Mouse (Mus musculus): Measurements from ENCODE around the gene Wdfy1. TPM values are rescaled to one million over a fixed set of nuclear protein-coding genes. Genes with fewer than 3 reads are reported as not detected.

Gene Wdfy1
- polyA plus RNA-seq, 1 experiment from 2014 or later, result 104 TPM

DNA sequence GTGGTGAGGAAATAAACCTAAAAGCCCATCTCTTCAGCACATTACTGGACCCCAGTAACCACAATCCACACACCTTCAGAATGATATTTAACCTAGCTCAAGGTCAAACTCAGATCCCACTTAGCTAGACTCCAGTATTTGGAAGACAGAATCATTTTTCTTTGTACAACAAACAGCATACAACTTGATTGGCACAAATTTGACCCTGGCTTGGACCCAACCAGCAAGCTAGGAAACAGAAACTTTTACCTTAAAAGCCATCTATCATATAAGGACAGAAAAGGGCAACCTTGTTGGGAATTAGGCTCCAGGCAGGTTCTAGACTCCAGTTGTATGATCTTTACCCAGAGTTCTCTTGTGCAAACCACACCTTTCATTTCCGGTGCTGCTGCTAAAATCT is 32.6 kb downstream of the Wdfy1 start:
- Histone ChIP-seq H3K27ac (replicated peaks) (no peak overlapping the region), H3K4me2 (no peak overlapping the region), H3K9me3 (replicated peaks) (no peaks in the 10 kb centered on the region), H3K36me3 (peaks cover 6% of the 10 kb centered on the region; the same call in 1 of the 2 replicates), H3K9ac (replicated peaks) (no peak overlapping the region), H3K4me3 (replicated peaks) (no peak overlapping the region), H3K27me3 (replicated peaks) (no peaks in the 10 kb centered on the region), H3K4me1 (no peaks in the 10 kb centered on the region)
- ATAC-seq (ENCODE audit: low FRiP score), result no peak
- 93% methylated on average over 1 of the region's 1 CpGs for WGBS

- no peaks in the 10 kb centered on the region for H3K9me3 ChIP-seq (replicated peaks)
- H3K4me3 ChIP-seq (replicated peaks), result no peak overlapping the region
- WGBS, result 93% methylated on average over 7 of the region's 7 CpGs
- H3K27me3 ChIP-seq (replicated peaks), result no peaks in the 10 kb centered on the region
- ATAC-seq (ENCODE audit: low FRiP score), result no peak
- H3K27ac ChIP-seq (replicated peaks), result no peak overlapping the region
- H3K36me3 ChIP-seq, result peaks cover 10% of the 10 kb centered on the region; the same call in 1 of the 2 replicates
- no peaks in the 10 kb centered on the region for H3K4me1 ChIP-seq
- H3K9ac ChIP-seq (replicated peaks), result no peak overlapping the region
- no peak overlapping the region for H3K4me2 ChIP-seq
Measured at GRCm38 (mm10) chr1:79742949-79743348, 33.0 kb downstream of the Wdfy1 start.

GRCm38 (mm10) chr1:79741002-79741401 is 34.9 kb downstream of the Wdfy1 start:
- no peak overlapping the region for H3K27ac ChIP-seq (replicated peaks)
- H3K36me3 ChIP-seq, result peaks cover 11% of the 10 kb centered on the region; the same call in 1 of the 2 replicates
- no peaks in the 10 kb centered on the region for H3K9me3 ChIP-seq (replicated peaks)
- WGBS, result 85% methylated on average over 4 of the region's 4 CpGs
- H3K4me1 ChIP-seq, result no peaks in the 10 kb centered on the region
- no peak overlapping the region for H3K4me3 ChIP-seq (replicated peaks)
- H3K4me2 ChIP-seq, result no peak overlapping the region
- H3K27me3 ChIP-seq (replicated peaks), result no peaks in the 10 kb centered on the region
- no peak for ATAC-seq (ENCODE audit: low FRiP score)
- H3K9ac ChIP-seq (replicated peaks), result no peak overlapping the region

GRCm38 (mm10) chr1:79739726-79740125 is 36.2 kb downstream of the Wdfy1 start:
- H3K27me3 ChIP-seq (replicated peaks), result no peaks in the 10 kb centered on the region
- H3K4me1 ChIP-seq, result no peaks in the 10 kb centered on the region
- no peak for ATAC-seq (ENCODE audit: low FRiP score)
- peaks cover 11% of the 10 kb centered on the region; the same call in 1 of the 2 replicates for H3K36me3 ChIP-seq
- H3K9me3 ChIP-seq (replicated peaks), result no peaks in the 10 kb centered on the region
- no peak overlapping the region for H3K27ac ChIP-seq (replicated peaks)
- H3K4me2 ChIP-seq, result no peak overlapping the region
- H3K4me3 ChIP-seq (replicated peaks), result no peak overlapping the region
- H3K9ac ChIP-seq (replicated peaks), result no peak overlapping the region
- 75% methylated on average over 2 of the region's 2 CpGs for WGBS

GRCm38 (mm10) chr1:79736408-79736807 is 39.5 kb downstream of the Wdfy1 start:
- Histone ChIP-seq H3K9me3 (replicated peaks) (no peaks in the 10 kb centered on the region), H3K4me3 (replicated peaks) (no peak overlapping the region), H3K36me3 (peaks cover 12% of the 10 kb centered on the region; the same call in 1 of the 2 replicates), H3K27ac (replicated peaks) (no peak overlapping the region), H3K4me1 (no peaks in the 10 kb centered on the region), H3K9ac (replicated peaks) (no peak overlapping the region), H3K27me3 (replicated peaks) (no peaks in the 10 kb centered on the region), H3K4me2 (no peak overlapping the region)
- ATAC-seq (ENCODE audit: low FRiP score), result no peak
- WGBS, result 96% methylated on average over 3 of the region's 3 CpGs

DNA sequence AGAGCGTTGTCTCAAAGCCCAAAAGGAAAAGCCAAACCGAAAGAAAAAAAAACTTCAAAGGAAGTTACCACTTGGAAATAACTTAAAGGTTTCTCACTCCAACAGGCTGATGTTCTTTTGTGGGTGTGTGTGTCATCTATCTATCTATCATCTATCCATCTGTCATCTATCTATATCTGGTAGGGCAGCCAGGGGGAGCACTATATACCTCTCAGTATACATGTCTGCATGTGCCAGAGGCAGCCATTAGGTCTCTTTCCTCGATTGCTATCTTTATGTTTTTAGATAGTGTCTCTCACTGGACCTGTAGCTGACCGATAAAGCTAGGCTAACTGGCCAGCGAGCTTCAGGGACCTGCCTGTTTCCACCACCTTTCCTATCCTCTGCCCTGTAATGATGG is 41.1 kb downstream of the Wdfy1 start:
- H3K4me1 ChIP-seq, result no peaks in the 10 kb centered on the region
- WGBS, result 87% methylated on average over 5 of the region's 5 CpGs
- no peak overlapping the region for H3K27ac ChIP-seq (replicated peaks)
- no peak overlapping the region for H3K4me3 ChIP-seq (replicated peaks)
- H3K9me3 ChIP-seq (replicated peaks), result no peaks in the 10 kb centered on the region
- H3K36me3 ChIP-seq, result peaks cover 12% of the 10 kb centered on the region; the same call in 1 of the 2 replicates
- H3K9ac ChIP-seq (replicated peaks), result no peak overlapping the region
- ATAC-seq (ENCODE audit: low FRiP score), result no peak
- H3K4me2 ChIP-seq, result no peak overlapping the region
- H3K27me3 ChIP-seq (replicated peaks), result no peaks in the 10 kb centered on the region

- WGBS, result 92% methylated on average over 13 of the region's 13 CpGs
- H3K9me3 ChIP-seq (replicated peaks), result no peaks in the 10 kb centered on the region
- ATAC-seq (ENCODE audit: low FRiP score), result no peak
Measured at GRCm38 (mm10) chr1:79714152-79714923, 61.6 kb downstream of the Wdfy1 start.

GRCm38 (mm10) chr1:79713081-79713480 is 62.9 kb downstream of the Wdfy1 start:
- WGBS, result 90% methylated on average over 5 of the region's 5 CpGs

More at GRCm38 (mm10) chr1:79714152-79714923, 61.6 kb downstream of the Wdfy1 start:
- no peaks in the 10 kb centered on the region for H3K27me3 ChIP-seq (replicated peaks)
- peaks cover 32% of the 10 kb centered on the region for H3K36me3 ChIP-seq
- H3K27ac ChIP-seq (replicated peaks), result no peak overlapping the region
- H3K4me2 ChIP-seq, result no peak overlapping the region
- peaks cover 4% of the 10 kb centered on the region for H3K4me1 ChIP-seq
- H3K4me3 ChIP-seq (replicated peaks), result no peak overlapping the region
- H3K9ac ChIP-seq (replicated peaks), result no peak overlapping the region

DNA sequence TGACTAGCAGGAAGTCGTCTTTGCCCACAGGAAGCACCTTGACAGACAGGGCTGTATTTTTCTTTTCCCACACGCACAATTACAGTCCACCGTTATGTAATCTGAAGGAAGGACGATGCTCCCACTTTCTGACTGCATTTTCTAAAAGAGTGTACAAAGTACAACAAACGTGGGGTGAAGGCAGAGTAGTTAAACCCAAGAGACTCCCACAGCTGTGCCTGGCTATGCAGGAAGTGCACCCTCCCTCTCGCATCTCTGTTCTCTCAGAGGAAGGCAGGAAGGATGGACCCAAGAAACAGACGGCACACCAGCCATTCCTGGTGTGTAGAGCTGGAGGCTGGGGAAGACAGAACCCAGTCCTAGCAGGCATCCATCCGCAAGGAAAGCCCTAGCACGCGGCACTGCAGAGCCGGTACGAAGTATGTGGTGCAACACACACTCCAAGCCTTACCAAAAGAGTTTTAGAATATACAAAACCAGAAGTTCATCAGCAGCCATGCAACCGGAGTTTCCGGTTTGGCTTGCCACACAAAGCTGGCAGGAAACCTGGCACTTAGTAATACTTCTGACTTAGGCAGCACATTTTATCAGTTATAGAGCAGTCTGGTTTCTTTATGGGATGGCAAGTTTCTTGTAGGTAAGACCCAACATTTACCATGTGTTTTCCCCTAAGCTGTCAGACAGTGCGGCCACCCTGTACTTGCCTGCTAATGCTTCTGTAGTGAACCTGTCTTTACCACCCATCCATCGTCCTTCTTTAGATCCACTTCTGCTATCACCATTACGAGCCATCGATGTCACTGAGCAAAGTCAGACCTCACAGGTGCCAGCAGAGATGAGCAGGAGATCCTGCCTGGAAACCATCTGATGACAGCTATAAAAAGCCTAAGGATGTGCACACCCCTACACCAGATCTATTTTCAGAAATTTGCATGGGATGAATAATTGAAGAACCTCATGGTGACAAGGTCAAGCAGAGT is 64.5 kb downstream of the Wdfy1 start:
- no peaks in the 10 kb centered on the region for H3K9me3 ChIP-seq (replicated peaks)
- no peaks in the 10 kb centered on the region for H3K27me3 ChIP-seq (replicated peaks)
- no peak overlapping the region for H3K4me3 ChIP-seq (replicated peaks)
- H3K36me3 ChIP-seq, result peaks cover 48% of the 10 kb centered on the region
- H3K4me2 ChIP-seq, result no peak overlapping the region
- peaks cover 4% of the 10 kb centered on the region for H3K4me1 ChIP-seq
- H3K27ac ChIP-seq (replicated peaks), result 0 out of 2 replicates have a peak overlapping the region, but pooled peaks have one; percentile 41
- no peak for ATAC-seq (ENCODE audit: low FRiP score)
- no peak overlapping the region for H3K9ac ChIP-seq (replicated peaks)
- WGBS, result 77% methylated on average over 18 of the region's 18 CpGs

More at GRCm38 (mm10) chr1:79713081-79713480, 62.9 kb downstream of the Wdfy1 start:
- ATAC-seq (ENCODE audit: low FRiP score), result no peak
- Histone ChIP-seq H3K36me3 (peaks cover 37% of the 10 kb centered on the region), H3K4me2 (no peak overlapping the region), H3K9me3 (replicated peaks) (no peaks in the 10 kb centered on the region), H3K27ac (replicated peaks) (no peak overlapping the region), H3K4me1 (peaks cover 4% of the 10 kb centered on the region), H3K4me3 (replicated peaks) (no peak overlapping the region), H3K27me3 (replicated peaks) (no peaks in the 10 kb centered on the region), H3K9ac (replicated peaks) (no peak overlapping the region)

- Histone ChIP-seq H3K4me3 (replicated peaks) (no peak overlapping the region), H3K9me3 (replicated peaks) (no peaks in the 10 kb centered on the region), H3K27me3 (replicated peaks) (no peaks in the 10 kb centered on the region), H3K9ac (replicated peaks) (no peak overlapping the region), H3K36me3 (peaks cover 55% of the 10 kb centered on the region), H3K4me1 (peaks cover 4% of the 10 kb centered on the region), H3K4me2 (no peak overlapping the region), H3K27ac (replicated peaks) (0 out of 2 replicates have a peak overlapping the region, but pooled peaks have one; percentile 41)
- peak; percentile 50 for ATAC-seq (ENCODE audit: low FRiP score)
- 47% methylated on average over 4 of the region's 4 CpGs for WGBS
Measured at GRCm38 (mm10) chr1:79710678-79711077, 65.3 kb downstream of the Wdfy1 start.

- Histone ChIP-seq H3K9me3 (replicated peaks) (no peaks in the 10 kb centered on the region), H3K4me2 (no peak overlapping the region), H3K27ac (replicated peaks) (no peak overlapping the region), H3K4me1 (peaks cover 4% of the 10 kb centered on the region), H3K9ac (replicated peaks) (no peak overlapping the region), H3K36me3 (peaks cover 57% of the 10 kb centered on the region), H3K27me3 (replicated peaks) (no peaks in the 10 kb centered on the region), H3K4me3 (replicated peaks) (no peak overlapping the region)
- 84% methylated on average over 8 of the region's 8 CpGs for WGBS
- ATAC-seq (ENCODE audit: low FRiP score), result no peak
Measured at GRCm38 (mm10) chr1:79710216-79710615, 65.7 kb downstream of the Wdfy1 start.

All from neural tube, embryonic 15.5 days (tissue).